Mouse (Mus musculus) spleen, postnatal 14 days (tissue): ENCODE measurements around the gene Rhbdl3.
A peak's percentile ranks its signal among the peaks of the same experiment; 100 is the strongest.
"Not testable (repeated sequence)": the region's sequence is repeated elsewhere in the genome, so short reads cannot be mapped to it uniquely, and the experiment has no call there.

ENCODE experiments used
- DNase-seq, 2 experiments: peaks; one replicate each; pipeline ENCODE4 v3.0.0; 2021 to 2022; ENCODE audit warnings: low spot score in 2 of 2

The Rhbdl3 gene

GRCm38 (mm10) chr11:80312565-80312964 is 11.9 kb downstream of the Rhbdl3 start:
- DNase-seq = no peak

GRCm38 (mm10) chr11:80313462-80313861 is 12.8 kb downstream of the Rhbdl3 start:
- no peak for DNase-seq

- no peak for DNase-seq
These were observed 13.2 kb downstream of the Rhbdl3 start for GRCm38 (mm10) chr11:80313944-80314343.

- no peak for DNase-seq
These were observed 15.3 kb downstream of the Rhbdl3 start for GRCm38 (mm10) chr11:80315743-80316639.

GRCm38 (mm10) chr11:80323255-80323654 is 22.5 kb downstream of the Rhbdl3 start:
- DNase-seq = no peak

GRCm38 (mm10) chr11:80324636-80325035 is 23.9 kb downstream of the Rhbdl3 start:
- DNase-seq = no peak

GRCm38 (mm10) chr11:80332709-80333400 is 32.1 kb downstream of the Rhbdl3 start:
- DNase-seq = no peak

GRCm38 (mm10) chr11:80335609-80336350 is 35.1 kb downstream of the Rhbdl3 start:
- DNase-seq = no peak

- no peak for DNase-seq
These were observed 35.6 kb downstream of the Rhbdl3 start for GRCm38 (mm10) chr11:80336351-80336730.

- DNase-seq = no peak
These were observed 41.8 kb downstream of the Rhbdl3 start for GRCm38 (mm10) chr11:80342482-80342881.

- DNase-seq = peak; percentile 58 to 75
These were observed 51.2 kb downstream of the Rhbdl3 start for GRCm38 (mm10) chr11:80351832-80352430.

GRCm38 (mm10) chr11:80354832-80355231 is 54.1 kb downstream of the Rhbdl3 start:
- peak in 1 of 2 experiments; percentile 3 for DNase-seq

- DNase-seq = no peak
These were observed 68.2 kb downstream of the Rhbdl3 start for GRCm38 (mm10) chr11:80368949-80369348.

GRCm38 (mm10) chr11:80376651-80377050 is 75.9 kb downstream of the Rhbdl3 start:
- no peak for DNase-seq

GRCm38 (mm10) chr11:80377712-80378451 is 77.2 kb downstream of the Rhbdl3 start, which contains the start of gene 5730455P16Rik:
5730455P16Rik (minus strand) TSS chr11:80378034.
- DNase-seq = peak; percentile 66 to 81

GRCm38 (mm10) chr11:80378452-80379068 is 77.8 kb downstream of the Rhbdl3 start:
- not testable (repeated sequence) for DNase-seq

- DNase-seq = not testable (repeated sequence)
These were observed 78.5 kb downstream of the Rhbdl3 start for GRCm38 (mm10) chr11:80379184-80379583.

- peak; percentile 9 to 14 for DNase-seq
These were observed 81.9 kb downstream of the Rhbdl3 start for GRCm38 (mm10) chr11:80382626-80383018.

- peak; percentile 95 to 98 for DNase-seq
These were observed 82.4 kb downstream of the Rhbdl3 start, which contains the start of gene Zfp207 for GRCm38 (mm10) chr11:80383019-80383625. Zfp207 (plus strand) TSS chr11:80383279.

GRCm38 (mm10) chr11:80383626-80384046 is 82.9 kb downstream of the Rhbdl3 start:
- DNase-seq = peak in 1 of 2 experiments; percentile 44
